ENCODE assay signal across 8 mouse cellular contexts in the genomic region with DNA sequence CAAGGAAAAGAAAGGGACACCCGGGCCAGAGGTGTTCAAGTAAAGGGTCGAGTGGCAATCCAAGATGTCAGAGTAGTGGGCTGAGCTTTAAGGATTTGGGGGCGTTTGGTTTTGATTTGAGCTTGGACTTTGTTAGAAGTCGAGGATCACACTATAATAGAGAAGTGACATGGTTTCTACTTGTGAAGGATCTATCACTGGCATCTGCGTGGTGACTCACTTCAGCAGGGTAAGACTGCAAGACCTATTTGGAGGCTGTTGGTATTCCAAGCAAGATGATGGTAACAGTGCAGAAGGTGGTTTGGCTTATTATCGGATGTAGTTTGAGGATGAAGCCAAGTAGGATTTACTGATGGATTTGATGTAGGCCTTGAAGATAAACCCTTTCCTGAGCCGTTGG. TPM values are rescaled to one million over a fixed set of nuclear protein-coding genes. Genes with fewer than 3 reads are reported as not detected.
DNase-seq lines count a peak whose midpoint lies in the region; ATAC-seq and TF ChIP-seq lines count a peak whose summit lies in the region.

No protein-coding gene starts in this region.

- peak overlapping the region; percentile 97 for H3K4me3 ChIP-seq in lung, embryonic 14.5 days (ENCODE audit: low read depth, low read length)
- H3K4me3 ChIP-seq in lung, adult 2 months (replicated peaks; ENCODE audit: extremely low read depth, low read depth, low read length): no peak overlapping the region
- H3K4me3 ChIP-seq in embryonic facial prominence, embryonic 14.5 days (ENCODE audit: low read depth, low read length): peak overlapping the region; percentile 95
- peak overlapping the region; percentile 88 for H3K4me3 ChIP-seq in limb, embryonic 12.5 days (replicated peaks)

- WGBS in lung, embryonic 14.5 days: 37% methylated on average over 7 of the region's 7 CpGs
- 41% methylated on average over 7 of the region's 7 CpGs for WGBS in lung, adult 2 months
- 40% methylated on average over 7 of the region's 7 CpGs for WGBS in embryonic facial prominence, embryonic 14.5 days
- 54% methylated on average over 7 of the region's 7 CpGs for WGBS in limb, embryonic 12.5 days

- no peak for ATAC-seq in lung, embryonic 14.5 days (ENCODE audit: insufficient read depth)
- ATAC-seq in embryonic facial prominence, embryonic 14.5 days (ENCODE audit: low read depth): no peak
- ATAC-seq in limb, embryonic 12.5 days (ENCODE audit: insufficient number of reproducible peaks, insufficient read depth, low FRiP score, low TSS enrichment, low read depth): no peak

- TF ChIP-seq CTCF in lung, embryonic 14.5 days (IDR thresholded peaks at IDR 0.05; ENCODE audit: low read depth): no peak
- no peak for TF ChIP-seq CTCF in lung, adult 2 months (IDR thresholded peaks at IDR 0.05; ENCODE audit: insufficient read depth, low read length)

- peaks cover 6% of the 10 kb centered on the region; the same call in 1 of the 2 replicates for H3K4me1 ChIP-seq in lung, embryonic 14.5 days (ENCODE audit: insufficient read depth)
- H3K4me1 ChIP-seq in lung, adult 2 months (ENCODE audit: control insufficient read depth, insufficient read depth, low read length): peaks cover 8% of the 10 kb centered on the region
- peaks cover 13% of the 10 kb centered on the region; the same call in 1 of the 2 replicates for H3K4me1 ChIP-seq in embryonic facial prominence, embryonic 14.5 days (ENCODE audit: control insufficient read depth, insufficient read depth, low read length)
- peaks cover 14% of the 10 kb centered on the region for H3K4me1 ChIP-seq in limb, embryonic 12.5 days (replicated peaks)

- peak overlapping the region; percentile 71 for H3K4me2 ChIP-seq in lung, embryonic 14.5 days
- peak overlapping the region; percentile 64 for H3K4me2 ChIP-seq in embryonic facial prominence, embryonic 14.5 days (ENCODE audit: low read depth, low read length)
- H3K4me2 ChIP-seq in limb, embryonic 12.5 days: peak overlapping the region; percentile 67

- no peaks in the 10 kb centered on the region for H3K27me3 ChIP-seq in lung, embryonic 14.5 days (ENCODE audit: insufficient read depth, low read length)
- no peaks in the 10 kb centered on the region for H3K27me3 ChIP-seq in embryonic facial prominence, embryonic 14.5 days (replicated peaks; ENCODE audit: control insufficient read depth, insufficient read depth, low read length)
- H3K27me3 ChIP-seq in limb, embryonic 12.5 days: peaks cover 9% of the 10 kb centered on the region; the same call in 1 of the 2 replicates

- peaks cover 23% of the 10 kb centered on the region for H3K36me3 ChIP-seq in lung, embryonic 14.5 days (ENCODE audit: insufficient read depth)
- peaks cover 32% of the 10 kb centered on the region for H3K36me3 ChIP-seq in embryonic facial prominence, embryonic 14.5 days (ENCODE audit: control insufficient read depth, insufficient read depth, low read length)
- peaks cover 26% of the 10 kb centered on the region for H3K36me3 ChIP-seq in limb, embryonic 12.5 days

- no peak for TF ChIP-seq POLR2A in lung, adult 2 months (IDR thresholded peaks at IDR 0.05; ENCODE audit: borderline replicate concordance, extremely low read depth, low read depth, low read length)

- H3K27ac ChIP-seq in lung, embryonic 14.5 days (ENCODE audit: low read depth): no peak overlapping the region
- no peak overlapping the region for H3K27ac ChIP-seq in embryonic facial prominence, embryonic 14.5 days (replicated peaks; ENCODE audit: low read depth, low read length)
- no peak overlapping the region for H3K27ac ChIP-seq in limb, embryonic 12.5 days

- DNase-seq in lung, embryonic 14.5 days: no peak
- no peak for DNase-seq in lung, adult 2 months
- no peak for DNase-seq in embryonic facial prominence, embryonic 14.5 days (ENCODE audit: low spot score)
- peak; percentile 25 for DNase-seq in retina, postnatal 7 days (ENCODE audit: low read depth, low spot score)
- DNase-seq in right cerebral cortex, adult 18-20 months: no peak
- no peak for DNase-seq in gastrocnemius, postnatal 4 days (ENCODE audit: low spot score in 2 of 2)
- DNase-seq in spleen, postnatal 14 days (ENCODE audit: low spot score in 2 of 2): no peak

- H3K9ac ChIP-seq in lung, embryonic 14.5 days: peak overlapping the region; percentile 93
- peak overlapping the region; percentile 94 for H3K9ac ChIP-seq in embryonic facial prominence, embryonic 14.5 days (ENCODE audit: low read depth, low read length)
- H3K9ac ChIP-seq in limb, embryonic 12.5 days (replicated peaks): peak overlapping the region; percentile 95

- H3K9me3 ChIP-seq in lung, embryonic 14.5 days (ENCODE audit: low read depth, low read length): no peaks in the 10 kb centered on the region
- no peaks in the 10 kb centered on the region for H3K9me3 ChIP-seq in embryonic facial prominence, embryonic 14.5 days (ENCODE audit: control insufficient read depth, low read length)
- H3K9me3 ChIP-seq in limb, embryonic 12.5 days: no peaks in the 10 kb centered on the region

RNA-seq across cellular contexts. Expression of a gene that starts 1.1 kb away (rescaled TPM):
- 106 and 121 TPM in 2 replicates for polyA plus RNA-seq in lung, embryonic 14.5 days (2014; fragmentation: Nextera tagmentation; extraction: Ambion mirVana)
- polyA plus RNA-seq in lung, adult 2 months (2012; rRNA removed): 5.2 and 6.2 TPM in 2 replicates
- 89.3 and 99.8 TPM in 2 replicates for polyA plus RNA-seq in embryonic facial prominence, embryonic 14.5 days (2014; fragmentation: Nextera tagmentation; extraction: Ambion mirVana)
- polyA plus RNA-seq in limb, embryonic 12.5 days (2016; fragmentation: Nextera tagmentation; extraction: Ambion mirVana): 102 and 106 TPM in 2 replicates
- 10 to 100 TPM; 95.5 to 99.8 TPM for total RNA-seq in gastrocnemius, postnatal 4 days (2021)

RNA-seq across cellular contexts. Expression of a gene that starts 11.2 kb away (rescaled TPM):
- polyA plus RNA-seq in lung, embryonic 14.5 days (2014; fragmentation: Nextera tagmentation; extraction: Ambion mirVana): 1.1 TPM in 2 replicates
- polyA plus RNA-seq in lung, adult 2 months (2012; rRNA removed): 0.24 and 0.32 TPM in 2 replicates
- polyA plus RNA-seq in embryonic facial prominence, embryonic 14.5 days (2014; fragmentation: Nextera tagmentation; extraction: Ambion mirVana): 1.00 and 1.4 TPM in 2 replicates
- polyA plus RNA-seq in limb, embryonic 12.5 days (2016; fragmentation: Nextera tagmentation; extraction: Ambion mirVana): 1.6 and 2.0 TPM in 2 replicates
- 1 to 10 TPM; 1.7 to 1.8 TPM for total RNA-seq in gastrocnemius, postnatal 4 days (2021)

RNA-seq across cellular contexts. Expression of a gene that starts 43.2 kb away (rescaled TPM):
- polyA plus RNA-seq in lung, embryonic 14.5 days (2014; fragmentation: Nextera tagmentation; extraction: Ambion mirVana): 7.3 and 7.5 TPM in 2 replicates
- 0.20 and 0.65 TPM in 2 replicates for polyA plus RNA-seq in lung, adult 2 months (2012; rRNA removed)
- polyA plus RNA-seq in embryonic facial prominence, embryonic 14.5 days (2014; fragmentation: Nextera tagmentation; extraction: Ambion mirVana): 0.48 and 1.5 TPM in 2 replicates
- 2.5 and 2.6 TPM in 2 replicates for polyA plus RNA-seq in limb, embryonic 12.5 days (2016; fragmentation: Nextera tagmentation; extraction: Ambion mirVana)
- under 1 TPM in 1 of 2 experiments, not detected in 1; 0.32 TPM for total RNA-seq in gastrocnemius, postnatal 4 days (2021)

RNA-seq across cellular contexts. Expression of a gene that starts 47.5 kb away (rescaled TPM):
- 14.2 and 14.6 TPM in 2 replicates for polyA plus RNA-seq in lung, embryonic 14.5 days (2014; fragmentation: Nextera tagmentation; extraction: Ambion mirVana)
- polyA plus RNA-seq in lung, adult 2 months (2012; rRNA removed): 11.5 and 12.0 TPM in 2 replicates
- polyA plus RNA-seq in embryonic facial prominence, embryonic 14.5 days (2014; fragmentation: Nextera tagmentation; extraction: Ambion mirVana): 12.5 and 13.3 TPM in 2 replicates
- polyA plus RNA-seq in limb, embryonic 12.5 days (2016; fragmentation: Nextera tagmentation; extraction: Ambion mirVana): 9.3 and 9.6 TPM in 2 replicates
- 1 to 10 TPM; 9.4 to 9.7 TPM for total RNA-seq in gastrocnemius, postnatal 4 days (2021)

Comparison
In these comparisons a context has a peak if more than half of its experiments do, and no peak if none do; other contexts are left out.
1. RNA of a gene that starts 1.1 kb away (polyA plus RNA-seq): 106 to 121 TPM in lung, embryonic 14.5 days, 102 to 106 TPM in limb, embryonic 12.5 days and 89.3 to 99.8 TPM in embryonic facial prominence, embryonic 14.5 days; 5.2 to 6.2 TPM in lung, adult 2 months; every median in the first group is over 10 times any median in the second.
2. Peak in every context shown above with its lines, with median percentiles within 50 percentile points of each other: H3K4me2 ChIP-seq and H3K9ac ChIP-seq.